Mouse (Mus musculus) adipose tissue, adult 10 weeks (tissue): ENCODE measurements around the gene Gm28308. TPM values are rescaled to one million over a fixed set of nuclear protein-coding genes. Genes with fewer than 3 reads are reported as not detected.

ENCODE experiments used
- polyA plus RNA-seq: library from polyadenylated mRNA; stranded (reverse); fragments of 350-450 nt; fragmentation: Illumina TruSeq; extraction: RNeasy Lipid Tissue Mini Kit (QIAGEN cat#74804); gene quantifications from one replicate; pipeline ENCODE4 v1.2.3, GENCODE M21; 2014; ENCODE audit warnings: low read depth, low replicate concordance

The Gm28308 gene
- polyA plus RNA-seq, 1 experiment from 2014 or later = 1.7 TPM

Other genes with a start within 250 kb of the Gm28308 start
- 39.8 TPM for gene Skap2, start 200.8 kb downstream of the Gm28308 start, polyA plus RNA-seq
- gene Hoxa1, start 55.0 kb downstream of the Gm28308 start, polyA plus RNA-seq = 1.3 TPM
- 2.7 TPM for gene Hoxa2, start 48.5 kb downstream of the Gm28308 start, polyA plus RNA-seq
- 0.84 TPM for gene 5730596B20Rik, start 35.8 kb downstream of the Gm28308 start, polyA plus RNA-seq
- 4.5 TPM for gene Hoxa4, start 21.6 kb downstream of the Gm28308 start, polyA plus RNA-seq
- 11.7 TPM for gene Hoxa5, start 8.8 kb downstream of the Gm28308 start, polyA plus RNA-seq
- gene Hoxa6, start 4.6 kb downstream of the Gm28308 start, polyA plus RNA-seq = 5.7 TPM
- 8.9 TPM for gene Hoxa3, start within 50 bp of the Gm28308 start, polyA plus RNA-seq
- gene Hoxa7, start 8.5 kb upstream of the Gm28308 start, polyA plus RNA-seq = 20.0 TPM
- 7.2 TPM for gene Hoxa9, start 17.8 kb upstream of the Gm28308 start, polyA plus RNA-seq
- 2.5 TPM for gene Hoxa10, start 27.5 kb upstream of the Gm28308 start, polyA plus RNA-seq
- gene Hoxa11, start 32.5 kb upstream of the Gm28308 start, polyA plus RNA-seq = 0.42 TPM
- not detected for gene Hoxa13, start 47.5 kb upstream of the Gm28308 start, polyA plus RNA-seq
- gene Evx1, start 100.2 kb upstream of the Gm28308 start, polyA plus RNA-seq = 0.34 TPM